Mouse (Mus musculus) bone marrow, adult 2 months (tissue): ENCODE data around the gene Ceacam10. TPM values are rescaled to one million over a fixed set of nuclear protein-coding genes. Genes with fewer than 3 reads are reported as not detected.

Experiments
- H3K27ac ChIP-seq: fragments of 200-500 bp; 2 replicates; pipeline ENCODE4 v1.5.1; 2012; ENCODE audit warnings: low read depth, mild to moderate bottlenecking, control low read depth, inconsistent platforms, low read length; ENCODE audit not compliant: control insufficient read depth, poor library complexity, insufficient read depth
- H3K4me1 ChIP-seq: fragments of 200-500 bp; 2 replicates; pipeline ENCODE4 v1.6.1; 2011; ENCODE audit warnings: low read length; ENCODE audit not compliant: control insufficient read depth, insufficient read depth
- H3K4me3 ChIP-seq: fragments of 200-500 bp; replicated peaks from 2 replicates; pipeline ENCODE3; 2011; ENCODE audit warnings: mild to moderate bottlenecking, low read depth, low read length, control low read depth; ENCODE audit not compliant: control insufficient read depth
- CTCF ChIP-seq: fragments of 200-500 bp; IDR thresholded peaks from 2 replicates; pipeline ENCODE4 v1.5.1; 2011; ENCODE audit warnings: low read length, control low read depth; ENCODE audit not compliant: control insufficient read depth, insufficient read depth
- POLR2A ChIP-seq: fragments of 200-500 bp; IDR thresholded peaks from 2 replicates; pipeline ENCODE4 v1.6.1; 2011; ENCODE audit warnings: low read depth, mild to moderate bottlenecking, control low read depth, low read length, borderline replicate concordance; ENCODE audit not compliant: control insufficient read depth
- WGBS: fragments of 180-500 bp; shearing (Covaris S2); methylation state at CpG from one replicate; pipeline ENCODE4 v1.1.7; 2018; 5-methylcytosine and 5-hydroxymethylcytosine counted together
- polyA plus RNA-seq: library from polyadenylated mRNA; stranded (reverse); fragments of >200 nt; gene quantifications from 2 replicates; pipeline ENCODE4 v1.2.4, GENCODE M21; 2011; ENCODE audit warnings: low replicate concordance; ENCODE audit not compliant: missing spikeins, insufficient read depth, insufficient read length

The Ceacam10 gene
- polyA plus RNA-seq, 1 experiment: 14.8 TPM

GRCm38 (mm10) chr7:24762574-24762973 lies 14.4 kb upstream of the Ceacam10 start:
- peak overlapping the region; percentile 17; the same call in 1 of the 2 replicates for H3K27ac ChIP-seq
- peak overlapping the region; percentile 6 for H3K4me3 ChIP-seq
- 82% methylated on average over 8 of the region's 8 CpGs for WGBS
- H3K4me1 ChIP-seq: peaks cover 2% of the 10 kb centered on the region
- TF ChIP-seq POLR2A: no peak
- TF ChIP-seq CTCF: no peak

GRCm38 (mm10) chr7:24771361-24771760 lies 5.6 kb upstream of the Ceacam10 start:
- TF ChIP-seq CTCF: no peak
- TF ChIP-seq POLR2A: no peak
- no peak overlapping the region for H3K27ac ChIP-seq
- H3K4me1 ChIP-seq: no peaks in the 10 kb centered on the region; the same call in 1 of the 2 replicates

GRCm38 (mm10) chr7:24773942-24774535 lies 3.0 kb upstream of the Ceacam10 start:
- no peak for TF ChIP-seq CTCF
- TF ChIP-seq POLR2A: no peak
- Histone ChIP-seq H3K27ac (no peak overlapping the region), H3K4me3 (no peak overlapping the region), H3K4me1 (no peaks in the 10 kb centered on the region; the same call in 1 of the 2 replicates)
- 40% methylated on average over 3 of the region's 3 CpGs for WGBS

More at GRCm38 (mm10) chr7:24771361-24771760, 5.6 kb upstream of the Ceacam10 start:
- H3K4me3 ChIP-seq: no peak overlapping the region

- TF ChIP-seq CTCF: no peak
- TF ChIP-seq POLR2A: no peak
- no peaks in the 10 kb centered on the region; the same call in 1 of the 2 replicates for H3K4me1 ChIP-seq
- WGBS: 66% methylated on average over 2 of the region's 2 CpGs
Measured at GRCm38 (mm10) chr7:24776145-24776544, 861 bp upstream of the Ceacam10 start.

GRCm38 (mm10) chr7:24797918-24798317 lies 20.9 kb downstream of the Ceacam10 start:
- TF ChIP-seq POLR2A (no peak), CTCF (no peak)
- 86% methylated on average over 1 of the region's 1 CpGs for WGBS

More at GRCm38 (mm10) chr7:24776145-24776544, 861 bp upstream of the Ceacam10 start:
- no peak overlapping the region for H3K27ac ChIP-seq
- H3K4me3 ChIP-seq: no peak overlapping the region

GRCm38 (mm10) chr7:24802149-24802767 lies 25.3 kb downstream of the Ceacam10 start:
- TF ChIP-seq CTCF: no peak
- TF ChIP-seq POLR2A: no peak
- no peaks in the 10 kb centered on the region for H3K4me1 ChIP-seq
- WGBS: 12% methylated on average over 7 of the region's 7 CpGs
- no peak overlapping the region for H3K27ac ChIP-seq
- H3K4me3 ChIP-seq: no peak overlapping the region

More at GRCm38 (mm10) chr7:24797918-24798317, 20.9 kb downstream of the Ceacam10 start:
- no peaks in the 10 kb centered on the region for H3K4me1 ChIP-seq
- no peak overlapping the region for H3K27ac ChIP-seq
- H3K4me3 ChIP-seq: no peak overlapping the region

GRCm38 (mm10) chr7:24804826-24805225 lies 27.8 kb downstream of the Ceacam10 start:
- no peak for TF ChIP-seq CTCF
- TF ChIP-seq POLR2A: no peak

GRCm38 (mm10) chr7:24809041-24809440 lies 32.0 kb downstream of the Ceacam10 start:
- TF ChIP-seq CTCF: no peak
- TF ChIP-seq POLR2A: no peak
- no peak overlapping the region for H3K4me3 ChIP-seq
- no peak overlapping the region for H3K27ac ChIP-seq
- WGBS: 74% methylated on average over 2 of the region's 2 CpGs
- H3K4me1 ChIP-seq: no peaks in the 10 kb centered on the region

More at GRCm38 (mm10) chr7:24804826-24805225, 27.8 kb downstream of the Ceacam10 start:
- no peak overlapping the region for H3K4me3 ChIP-seq
- WGBS: 77% methylated on average over 6 of the region's 6 CpGs
- H3K4me1 ChIP-seq: no peaks in the 10 kb centered on the region
- H3K27ac ChIP-seq: no peak overlapping the region
